10 mouse cellular contexts compared by ENCODE assay signal in the genomic region with DNA sequence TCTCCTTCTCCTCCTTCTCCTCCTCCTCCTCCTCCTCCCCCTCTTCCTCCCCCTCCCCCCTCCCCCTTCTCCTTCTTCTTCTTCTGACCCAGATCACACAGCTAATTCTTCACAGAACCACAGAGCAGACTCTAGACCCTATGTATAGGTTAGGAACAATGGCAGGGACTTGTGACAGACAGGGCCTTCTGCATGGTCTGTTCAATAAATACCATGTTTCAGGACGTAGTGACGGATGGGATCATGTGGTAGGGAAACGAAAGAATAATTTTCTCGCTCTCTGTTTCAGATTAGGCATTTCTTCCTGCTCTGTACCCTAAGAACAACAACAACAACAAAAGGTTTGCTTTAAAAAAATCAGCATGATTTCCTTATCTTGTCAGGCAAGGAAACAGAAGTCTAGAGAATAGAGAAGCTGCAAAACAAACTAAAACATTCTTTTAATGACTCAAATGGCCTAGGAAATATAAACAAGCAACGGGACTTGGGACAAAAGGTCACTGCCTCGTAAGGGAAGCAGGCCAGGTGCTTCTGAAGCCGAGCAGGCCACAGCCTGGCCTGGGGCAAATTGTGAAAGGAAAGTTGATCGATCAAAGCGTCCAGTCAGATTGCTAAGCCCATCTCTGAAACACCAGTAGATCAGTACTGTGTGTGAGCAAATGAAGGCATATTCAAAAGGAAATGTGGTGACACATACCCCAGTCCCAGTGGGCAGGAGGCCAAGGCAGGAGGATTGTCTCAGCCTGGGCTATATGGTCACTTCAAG. TPM values are rescaled to one million over a fixed set of nuclear protein-coding genes. Genes with fewer than 3 reads are reported as not detected.
DNase-seq lines count a peak whose midpoint lies in the region; ATAC-seq lines count a peak whose summit lies in the region.
"Had no signal": no experiment of that assay in that cellular context is flagged by ENCODE, and none has a peak within 500 bp of the region (broad histone marks: within the 10 kb centered on the region; RNA-seq: fewer than 3 reads in every experiment).

No protein-coding gene starts in this region.

- peak overlapping the region; percentile 22; the same call in 1 of the 2 replicates for H3K27ac ChIP-seq in intestine, embryonic 15.5 days
- H3K27ac ChIP-seq in intestine, embryonic 16.5 days (ENCODE audit: low read length): no peak overlapping the region
- H3K27ac ChIP-seq in liver, embryonic 16.5 days (ENCODE audit: low read length): 0 out of 2 replicates have a peak overlapping the region, but pooled peaks have one; percentile 30
- H3K27ac ChIP-seq: stomach, embryonic 15.5 days had no signal

- no peaks in the 10 kb centered on the region for H3K36me3 ChIP-seq in intestine, embryonic 15.5 days
- H3K36me3 ChIP-seq in intestine, embryonic 16.5 days (ENCODE audit: control insufficient read depth, insufficient read depth, low read length): no peaks in the 10 kb centered on the region
- no peaks in the 10 kb centered on the region for H3K36me3 ChIP-seq in liver, embryonic 16.5 days (ENCODE audit: control insufficient read depth, insufficient read depth)
- H3K36me3 ChIP-seq: stomach, embryonic 15.5 days had no signal

- WGBS in intestine, embryonic 15.5 days: 43% methylated on average over 9 of the region's 9 CpGs
- 49% methylated on average over 9 of the region's 9 CpGs for WGBS in intestine, embryonic 16.5 days
- WGBS in liver, embryonic 16.5 days (ENCODE audit: insufficient replicate concordance): 43% methylated on average over 9 of the region's 9 CpGs

- H3K4me3 ChIP-seq in intestine, embryonic 15.5 days (replicated peaks): no peak overlapping the region
- H3K4me3 ChIP-seq in intestine, embryonic 16.5 days (ENCODE audit: low read length): no peak overlapping the region
- H3K4me3 ChIP-seq in liver, embryonic 16.5 days (ENCODE audit: low read depth, low read length): no peak overlapping the region
- H3K4me3 ChIP-seq: stomach, embryonic 15.5 days had no signal

- DNase-seq in 3T3-L1 (ENCODE audit: low read depth, low spot score): peak; percentile 57
- DNase-seq in Muller cell, postnatal 12 days (ENCODE audit: inconsistent ontology term): peak; percentile 22
- no peak for DNase-seq in urinary bladder, postnatal 4 days (ENCODE audit: low spot score in 2 of 2)
- DNase-seq: cerebellum, adult 8-10 months had no signal

- H3K4me1 ChIP-seq in intestine, embryonic 15.5 days (replicated peaks): peaks cover 13% of the 10 kb centered on the region
- peaks cover 18% of the 10 kb centered on the region for H3K4me1 ChIP-seq in intestine, embryonic 16.5 days (ENCODE audit: control insufficient read depth, insufficient read depth, low read length)
- peaks cover 14% of the 10 kb centered on the region for H3K4me1 ChIP-seq in liver, embryonic 16.5 days (ENCODE audit: control insufficient read depth, low read depth, low read length)

- ATAC-seq in intestine, embryonic 15.5 days: 0 out of 2 replicates have a peak, but pooled peaks have one; percentile 13
- ATAC-seq in intestine, embryonic 16.5 days: no peak
- ATAC-seq in liver, embryonic 16.5 days (ENCODE audit: low read depth): peak; percentile 69; the same call in 1 of the 2 replicates
- ATAC-seq in CD4-positive, CD25-positive, alpha-beta regulatory T cell, adult 4 months: no peak
- ATAC-seq: inflammation-experienced regulatory T-cells, adult 6 months had no signal

- no peak overlapping the region for H3K4me2 ChIP-seq in intestine, embryonic 15.5 days (replicated peaks)
- H3K4me2 ChIP-seq in intestine, embryonic 16.5 days (ENCODE audit: low read depth, low read length): no peak overlapping the region
- no peak overlapping the region for H3K4me2 ChIP-seq in liver, embryonic 16.5 days (ENCODE audit: low read depth, low read length)
- H3K4me2 ChIP-seq: stomach, embryonic 15.5 days had no signal

- H3K9ac ChIP-seq in intestine, embryonic 15.5 days: no peak overlapping the region
- H3K9ac ChIP-seq in intestine, embryonic 16.5 days (ENCODE audit: low read depth, low read length): no peak overlapping the region
- H3K9ac ChIP-seq in liver, embryonic 16.5 days (ENCODE audit: low read depth, low read length): no peak overlapping the region
- H3K9ac ChIP-seq: stomach, embryonic 15.5 days had no signal

- no peaks in the 10 kb centered on the region for H3K9me3 ChIP-seq in intestine, embryonic 15.5 days
- no peaks in the 10 kb centered on the region for H3K9me3 ChIP-seq in intestine, embryonic 16.5 days (ENCODE audit: control insufficient read depth, low read length)
- H3K9me3 ChIP-seq in liver, embryonic 16.5 days (replicated peaks; ENCODE audit: control insufficient read depth, low read length): no peaks in the 10 kb centered on the region
- H3K9me3 ChIP-seq: stomach, embryonic 15.5 days had no signal

- no peaks in the 10 kb centered on the region for H3K27me3 ChIP-seq in intestine, embryonic 15.5 days (replicated peaks)
- no peaks in the 10 kb centered on the region for H3K27me3 ChIP-seq in intestine, embryonic 16.5 days (replicated peaks; ENCODE audit: control insufficient read depth, insufficient read depth, low read length)
- H3K27me3 ChIP-seq in liver, embryonic 16.5 days (ENCODE audit: control insufficient read depth, insufficient read depth, low read depth, low read length): no peaks in the 10 kb centered on the region
- H3K27me3 ChIP-seq: stomach, embryonic 15.5 days had no signal

RNA-seq across cellular contexts. Expression of gene Mat2a, which starts 20.9 kb away (rescaled TPM):
- polyA plus RNA-seq in intestine, embryonic 15.5 days (2015; fragmentation: Nextera tagmentation; extraction: Ambion mirVana): 290 and 308 TPM in 2 replicates
- 268 and 293 TPM in 2 replicates for polyA plus RNA-seq in intestine, embryonic 16.5 days (2015; fragmentation: Nextera tagmentation; extraction: Ambion mirVana)
- 124 and 131 TPM in 2 replicates for polyA plus RNA-seq in liver, embryonic 16.5 days (2015; fragmentation: Nextera tagmentation; extraction: Ambion mirVana)
- 100 to 1,000 TPM; 222 to 239 TPM for polyA plus RNA-seq in CD4-positive, CD25-positive, alpha-beta regulatory T cell, adult 4 months (2017; shearing (Covaris generic))

RNA-seq across cellular contexts. Expression of gene Ggcx, which starts 46.1 kb away (rescaled TPM):
- 23.8 and 23.9 TPM in 2 replicates for polyA plus RNA-seq in intestine, embryonic 15.5 days (2015; fragmentation: Nextera tagmentation; extraction: Ambion mirVana)
- polyA plus RNA-seq in intestine, embryonic 16.5 days (2015; fragmentation: Nextera tagmentation; extraction: Ambion mirVana): 20.3 and 23.7 TPM in 2 replicates
- polyA plus RNA-seq in liver, embryonic 16.5 days (2015; fragmentation: Nextera tagmentation; extraction: Ambion mirVana): 29.6 and 31.7 TPM in 2 replicates
- polyA plus RNA-seq in CD4-positive, CD25-positive, alpha-beta regulatory T cell, adult 4 months (2017; shearing (Covaris generic)): 10 to 100 TPM in 1 of 2 experiments, 1 to 10 TPM in 1; 5.6 to 11.6 TPM

Comparison
In these comparisons a context has a peak if more than half of its experiments do, and no peak if none do; other contexts are left out.
1. ATAC-seq: peak in intestine, embryonic 15.5 days (single experiment) and liver, embryonic 16.5 days (single experiment); none in intestine, embryonic 16.5 days (single experiment) and CD4-positive, CD25-positive, alpha-beta regulatory T cell, adult 4 months (single experiment).
2. DNase-seq: peak in 3T3-L1 (single experiment) and Muller cell, postnatal 12 days (single experiment); none in urinary bladder, postnatal 4 days (0 of 2).